Mouse (Mus musculus) c-Kit-positive CD71-negative TER-119-negative erythroid progenitor cells, embryonic 14.5 days (primary cell): ENCODE data around the gene Mcm10.
A peak's percentile ranks its signal among the peaks of the same experiment; 100 is the strongest.

ENCODE experiments used
- DNase-seq: peaks from one replicate; pipeline ENCODE4 v3.0.0-alpha.2; 2013; ENCODE audit warnings: low read depth

The Mcm10 gene

GRCm38 (mm10) chr2:5012491-5013324, at the start of gene Mcm10:
Gene Mcm10 (minus strand): TSS chr2:5012791.
- DNase-seq: peak; percentile 98

GRCm38 (mm10) chr2:5061133-5061708, 48.6 kb upstream of the Mcm10 start:
- DNase-seq: no peak

- DNase-seq: no peak
Measured at GRCm38 (mm10) chr2:5059997-5060396, 47.4 kb upstream of the Mcm10 start.

GRCm38 (mm10) chr2:5058436-5058835, 45.8 kb upstream of the Mcm10 start:
- DNase-seq: no peak

GRCm38 (mm10) chr2:5050562-5050961, 38.0 kb upstream of the Mcm10 start:
- DNase-seq: no peak

- no peak for DNase-seq
Measured at GRCm38 (mm10) chr2:5047016-5047415, 34.4 kb upstream of the Mcm10 start.

- DNase-seq: no peak
Measured at GRCm38 (mm10) chr2:5045269-5045965, 32.8 kb upstream of the Mcm10 start.

- no peak for DNase-seq
Measured at GRCm38 (mm10) chr2:5044321-5044720, 31.7 kb upstream of the Mcm10 start.

- no peak for DNase-seq
Measured at GRCm38 (mm10) chr2:5043476-5043761, 30.8 kb upstream of the Mcm10 start.

GRCm38 (mm10) chr2:5042616-5043475, 30.3 kb upstream of the Mcm10 start:
- no peak for DNase-seq

GRCm38 (mm10) chr2:5041854-5042253, 29.3 kb upstream of the Mcm10 start:
- DNase-seq: no peak

- no peak for DNase-seq
Measured at GRCm38 (mm10) chr2:5040281-5041161, 27.9 kb upstream of the Mcm10 start.

GRCm38 (mm10) chr2:5039350-5040170, 27.0 kb upstream of the Mcm10 start:
- DNase-seq: no peak

- no peak for DNase-seq
Measured at GRCm38 (mm10) chr2:5038320-5038719, 25.7 kb upstream of the Mcm10 start.

- no peak for DNase-seq
Measured at GRCm38 (mm10) chr2:5037390-5037789, 24.8 kb upstream of the Mcm10 start.

- no peak for DNase-seq
Measured at GRCm38 (mm10) chr2:5036411-5037076, 24.0 kb upstream of the Mcm10 start.

- no peak for DNase-seq
Measured at GRCm38 (mm10) chr2:5035241-5035640, 22.6 kb upstream of the Mcm10 start.

GRCm38 (mm10) chr2:5034801-5035200, 22.2 kb upstream of the Mcm10 start:
- DNase-seq: no peak

GRCm38 (mm10) chr2:5033546-5034420, 21.2 kb upstream of the Mcm10 start:
- no peak for DNase-seq
